Mouse (Mus musculus) thymus, adult 2 months (tissue): ENCODE data around the gene Tnrc6b. TPM values are rescaled to one million over a fixed set of nuclear protein-coding genes. Genes with fewer than 3 reads are reported as not detected.

Experiments
- DNase-seq: peaks from one replicate; pipeline ENCODE4 v3.0.0; 2021
- H3K27ac ChIP-seq: fragments of 200-500 bp; 2 replicates; pipeline ENCODE4 v1.5.1; 2012; ENCODE audit warnings: low read length, control low read depth; ENCODE audit not compliant: control insufficient read depth, insufficient read depth
- H3K27me3 ChIP-seq: fragments of 200-500 bp; 2 replicates; pipeline ENCODE4 v1.6.1; 2012; ENCODE audit warnings: mild to moderate bottlenecking, low read length, moderate library complexity, mixed read lengths; ENCODE audit not compliant: control insufficient read depth, insufficient read depth
- H3K36me3 ChIP-seq: fragments of 200-500 bp; 2 replicates; pipeline ENCODE4 v1.6.1; 2012; ENCODE audit warnings: mild to moderate bottlenecking, low read length, moderate library complexity; ENCODE audit not compliant: control insufficient read depth, insufficient read depth
- H3K4me1 ChIP-seq: fragments of 200-500 bp; replicated peaks from 2 replicates; pipeline ENCODE4 v1.6.1; 2012; ENCODE audit warnings: low read length; ENCODE audit not compliant: control insufficient read depth, insufficient read depth
- H3K4me3 ChIP-seq: fragments of 200-500 bp; 2 replicates; pipeline ENCODE4 v1.5.1; 2012; ENCODE audit warnings: mild to moderate bottlenecking, low read length, control low read depth, moderate library complexity; ENCODE audit not compliant: control insufficient read depth, insufficient read depth
- CTCF ChIP-seq: fragments of 200-500 bp; IDR thresholded peaks from 2 replicates; pipeline ENCODE4 v1.5.1; 2012; ENCODE audit warnings: mild to moderate bottlenecking, control low read depth, low read length, moderate library complexity, borderline replicate concordance; ENCODE audit not compliant: control insufficient read depth, poor library complexity, insufficient read depth; ENCODE audit errors: extremely low read depth
- POLR2A ChIP-seq: fragments of 200-500 bp; IDR thresholded peaks from 2 replicates; pipeline ENCODE4 v1.6.1; 2012; ENCODE audit warnings: mild to moderate bottlenecking, low read length, control low read depth, moderate library complexity; ENCODE audit not compliant: control insufficient read depth, poor library complexity, insufficient read depth; ENCODE audit errors: extremely low read depth
- WGBS: fragments of 180-500 bp; shearing (Covaris S2); methylation state at CpG from one replicate; pipeline ENCODE4 v1.1.7; 2018; 5-methylcytosine and 5-hydroxymethylcytosine counted together
- polyA plus RNA-seq: library from polyadenylated mRNA; depleted of rRNA; stranded (reverse); fragments of >200 nt; gene quantifications from 2 replicates; pipeline ENCODE4 v1.2.3, GENCODE M21; 2012

Gene Tnrc6b
- polyA plus RNA-seq, 1 experiment: 57.9 TPM

DNA sequence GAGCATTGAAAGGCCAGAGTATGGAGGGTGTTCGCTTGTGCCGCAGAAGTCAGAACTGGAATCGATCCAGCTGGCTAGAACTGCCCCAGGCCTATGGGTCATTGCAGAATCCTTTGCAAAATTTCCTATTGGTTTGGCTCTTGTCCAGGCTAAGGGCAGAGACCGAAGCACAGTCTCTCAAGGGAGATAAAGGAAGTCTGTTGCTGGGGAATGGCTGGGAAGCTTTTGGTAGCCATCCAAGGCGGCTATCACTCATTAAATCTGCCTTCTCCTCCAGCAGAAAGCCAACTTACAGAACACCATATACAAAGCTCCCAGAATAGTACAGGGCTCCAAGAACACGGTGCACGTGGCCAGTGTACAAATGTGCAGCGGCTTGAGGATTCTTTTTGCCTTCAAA, 4.0 kb upstream of the Tnrc6b start:
- TF ChIP-seq CTCF (no peak), POLR2A (no peak)
- Histone ChIP-seq H3K27me3 (no peaks in the 10 kb centered on the region), H3K27ac (no peak overlapping the region), H3K4me1 (peaks cover 13% of the 10 kb centered on the region), H3K36me3 (no peaks in the 10 kb centered on the region), H3K4me3 (no peak overlapping the region)
- 81% methylated on average over 8 of the region's 8 CpGs for WGBS
- no peak for DNase-seq

DNA sequence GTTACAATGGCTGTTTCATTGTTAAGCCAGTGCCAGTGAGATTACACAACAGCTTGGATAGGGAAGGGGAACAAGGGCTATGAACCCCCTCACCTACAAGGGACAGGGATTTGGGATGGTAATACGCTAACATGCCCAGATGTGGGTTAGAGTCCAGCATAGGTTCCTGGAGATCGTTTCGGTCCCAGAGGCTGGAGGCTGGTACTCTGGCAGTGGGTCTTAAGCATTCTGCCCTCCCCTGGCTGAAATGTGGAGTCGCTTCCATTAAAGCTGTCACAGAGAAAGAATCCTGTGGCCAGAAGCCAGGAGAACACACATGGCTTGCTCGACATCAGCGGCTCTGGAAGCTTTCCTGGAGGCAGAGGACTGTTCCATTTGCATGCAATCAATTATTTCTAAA, 1.5 kb upstream of the Tnrc6b start:
- no peaks in the 10 kb centered on the region for H3K36me3 ChIP-seq
- H3K4me3 ChIP-seq: no peak overlapping the region
- TF ChIP-seq POLR2A (no peak), CTCF (no peak)
- 83% methylated on average over 6 of the region's 6 CpGs for WGBS
- no peak for DNase-seq
- no peak overlapping the region for H3K27ac ChIP-seq
- H3K4me1 ChIP-seq: peaks cover 8% of the 10 kb centered on the region; the same call in 1 of the 2 replicates
- no peaks in the 10 kb centered on the region for H3K27me3 ChIP-seq

DNA sequence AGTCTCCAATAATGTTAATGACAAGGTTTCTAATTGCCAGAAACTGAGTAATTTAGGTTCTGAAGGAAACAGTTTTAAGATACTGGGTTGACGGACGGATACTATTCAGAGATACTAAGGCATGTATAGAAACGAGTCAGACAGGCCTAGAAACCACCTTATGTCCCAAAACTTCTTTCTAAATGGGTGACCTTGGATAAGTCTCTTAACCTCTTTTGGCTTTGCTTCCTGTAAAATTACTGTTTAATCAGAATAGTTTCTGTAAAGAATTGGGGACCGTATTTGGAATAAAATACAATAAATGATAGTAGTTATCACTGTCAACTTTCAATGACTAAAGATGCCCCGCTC, 881 bp upstream of the Tnrc6b start:
- no peak for DNase-seq
- H3K27ac ChIP-seq: no peak overlapping the region
- 26% methylated on average over 5 of the region's 5 CpGs for WGBS
- TF ChIP-seq CTCF (no peak), POLR2A (no peak)
- peaks cover 8% of the 10 kb centered on the region; the same call in 1 of the 2 replicates for H3K4me1 ChIP-seq
- H3K4me3 ChIP-seq: peak overlapping the region; percentile 55; the same call in 1 of the 2 replicates
- no peaks in the 10 kb centered on the region for H3K36me3 ChIP-seq
- no peaks in the 10 kb centered on the region for H3K27me3 ChIP-seq

DNA sequence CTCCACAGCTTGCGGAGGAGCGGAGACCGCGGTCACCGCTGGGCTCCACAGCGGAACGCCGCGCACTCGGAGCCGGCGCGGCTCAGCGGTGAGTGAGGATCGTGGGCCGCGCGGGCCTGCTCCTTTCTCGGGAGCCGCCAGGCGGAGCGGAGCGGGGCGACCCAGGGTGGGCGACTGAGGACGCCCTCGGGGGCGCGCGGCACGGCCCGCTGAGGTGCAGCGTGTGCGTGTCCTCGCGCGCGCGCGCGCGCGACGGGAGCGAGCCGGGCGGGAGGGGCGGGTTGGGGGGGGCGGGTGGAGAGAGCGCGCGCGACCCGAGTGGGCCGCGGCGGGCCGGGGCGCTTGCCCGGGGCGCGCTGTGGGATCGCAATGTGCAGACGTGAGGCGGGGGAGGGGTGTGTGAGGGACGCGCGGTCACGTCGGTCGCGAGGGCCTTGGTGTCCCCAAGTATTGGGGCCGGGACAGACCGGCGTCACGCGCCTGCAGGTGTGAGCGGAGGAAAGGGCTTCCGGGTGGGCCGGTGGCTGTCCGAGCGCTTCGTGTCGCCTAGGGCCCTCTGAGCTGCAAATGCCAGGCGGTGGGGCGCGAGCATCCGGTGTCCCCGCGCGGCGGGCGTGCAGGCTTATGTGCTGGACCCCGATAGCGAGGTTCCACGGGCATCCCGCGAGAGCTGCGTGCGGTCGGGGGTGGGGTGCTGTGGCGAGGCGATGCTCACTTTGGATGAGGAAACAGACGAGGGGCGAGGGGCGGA, 463 bp downstream of the Tnrc6b start:
- DNase-seq: peak; percentile 69
- H3K27ac ChIP-seq: peak overlapping the region; percentile 80
- H3K36me3 ChIP-seq: no peaks in the 10 kb centered on the region
- no peaks in the 10 kb centered on the region for H3K27me3 ChIP-seq
- no peak; the same call in 1 of the 2 replicates for TF ChIP-seq CTCF
- TF ChIP-seq POLR2A: no peak
- H3K4me1 ChIP-seq: peaks cover 5% of the 10 kb centered on the region; the same call in 1 of the 2 replicates
- H3K4me3 ChIP-seq: peak overlapping the region; percentile 91
- 1% methylated on average over 92 of the region's 106 CpGs for WGBS

DNA sequence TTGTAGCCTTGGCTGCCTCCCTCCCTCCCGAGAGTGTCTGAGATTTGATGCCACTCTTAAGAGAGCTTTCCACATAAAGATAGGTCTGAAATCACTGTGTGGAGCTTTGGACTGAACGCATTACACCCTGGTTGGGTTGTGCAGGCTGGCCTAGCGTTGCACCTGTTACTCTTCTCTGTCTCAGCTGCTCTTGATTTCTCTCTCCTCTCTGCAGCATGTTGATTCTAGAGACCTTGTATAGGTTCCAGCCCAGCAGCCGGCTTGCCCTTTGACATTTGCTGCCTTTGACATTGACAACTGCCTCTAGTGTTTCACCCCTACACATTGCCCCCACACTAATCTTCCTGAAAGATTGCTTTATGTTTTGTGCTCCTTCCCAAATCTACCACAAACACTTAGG, 3.2 kb downstream of the Tnrc6b start:
- Histone ChIP-seq H3K4me1 (peaks cover 5% of the 10 kb centered on the region; the same call in 1 of the 2 replicates), H3K27ac (no peak overlapping the region), H3K36me3 (no peaks in the 10 kb centered on the region), H3K27me3 (no peaks in the 10 kb centered on the region), H3K4me3 (no peak overlapping the region)
- TF ChIP-seq POLR2A (no peak), CTCF (no peak)
- WGBS: 94% methylated on average over 4 of the region's 4 CpGs
- no peak for DNase-seq

DNA sequence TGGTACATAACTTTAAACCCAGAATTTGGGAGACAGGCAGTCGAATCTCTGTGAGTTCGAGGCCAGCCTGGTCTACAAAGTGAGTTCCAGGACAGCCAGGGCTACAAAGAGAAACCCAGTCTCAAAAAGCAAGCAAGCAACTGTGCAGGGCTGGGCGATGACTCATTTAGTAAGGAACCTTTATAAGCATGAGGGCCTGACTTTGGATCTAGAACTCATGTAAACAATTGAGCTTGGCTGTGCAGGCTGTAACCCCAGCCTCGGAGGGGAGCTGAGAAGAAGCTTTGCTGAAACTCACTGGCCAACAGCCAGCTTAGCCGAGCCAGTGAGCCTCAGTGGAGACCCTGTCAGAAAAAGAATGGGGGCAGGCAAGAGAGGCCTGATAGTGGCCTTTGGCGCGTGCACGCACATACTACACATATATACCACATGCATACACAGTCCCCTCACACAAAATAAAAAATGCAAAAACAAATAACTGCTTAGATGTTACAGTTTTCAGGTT, 5.6 kb downstream of the Tnrc6b start:
- no peaks in the 10 kb centered on the region for H3K27me3 ChIP-seq

DNA sequence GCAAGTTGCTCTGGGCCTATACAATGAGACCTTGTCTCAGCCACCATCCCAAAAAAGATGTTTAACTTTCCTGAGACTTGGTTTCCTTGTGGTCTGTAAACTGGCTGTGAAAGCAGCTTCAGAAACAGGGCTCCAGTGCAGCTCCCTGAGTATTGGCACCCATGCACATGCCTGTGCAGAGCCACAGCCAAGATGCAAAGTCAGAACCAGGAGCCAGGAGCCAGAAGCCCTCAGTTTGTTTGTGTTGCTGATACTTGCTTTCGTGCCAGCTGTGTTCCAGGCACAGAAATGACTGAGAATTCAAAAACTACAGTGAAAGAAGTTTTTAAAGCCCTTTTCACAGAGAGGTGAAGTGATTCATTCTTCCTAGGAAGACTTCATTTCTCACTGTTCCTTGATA, 6.3 kb downstream of the Tnrc6b start:
- H3K4me1 ChIP-seq: peaks cover 12% of the 10 kb centered on the region; the same call in 1 of the 2 replicates
- TF ChIP-seq POLR2A (no peak), CTCF (no peak)
- DNase-seq: no peak
- no peaks in the 10 kb centered on the region for H3K36me3 ChIP-seq
- no peak overlapping the region for H3K4me3 ChIP-seq
- no peaks in the 10 kb centered on the region for H3K27me3 ChIP-seq
- WGBS: 80% methylated on average over 1 of the region's 1 CpGs
- H3K27ac ChIP-seq: no peak overlapping the region

More for the DNA sequence above, 5.6 kb downstream of the Tnrc6b start:
- no peak for DNase-seq
- H3K36me3 ChIP-seq: no peaks in the 10 kb centered on the region
- H3K27ac ChIP-seq: no peak overlapping the region; the same call in 1 of the 2 replicates
- H3K4me1 ChIP-seq: peaks cover 14% of the 10 kb centered on the region; the same call in 1 of the 2 replicates
- no peak overlapping the region for H3K4me3 ChIP-seq
- WGBS: 95% methylated on average over 8 of the region's 8 CpGs
- TF ChIP-seq CTCF (no peak), POLR2A (no peak)
